Mouse (Mus musculus): ENCODE data around the gene Olfr382.
"Not testable (repeated sequence)": the region's sequence is repeated elsewhere in the genome, so short reads cannot be mapped to it uniquely, and the experiment has no call there.

The Olfr382 gene

DNA sequence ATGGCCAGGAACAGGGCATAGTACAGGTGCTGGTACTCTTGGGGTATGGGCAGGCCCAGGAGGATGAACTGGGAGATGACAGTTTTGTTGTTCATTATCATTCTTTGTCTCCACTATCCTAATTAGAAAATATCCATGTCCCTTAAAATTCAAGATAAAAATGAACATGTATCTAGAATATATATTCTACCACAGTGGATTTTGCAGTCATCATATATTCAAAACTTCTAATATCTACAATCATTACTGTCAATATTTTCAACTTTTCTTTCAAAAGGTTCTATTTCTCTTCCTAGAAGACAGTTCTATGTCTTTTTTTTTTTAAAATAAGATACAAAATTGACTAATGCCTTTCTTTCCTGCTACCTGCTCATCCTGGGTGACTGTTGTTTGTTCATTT, at the start of gene Olfr382:
Gene Olfr382 (minus strand): TSS at position 101 of the 400 bp plus-strand sequence.
- DNase-seq: no peak

DNA sequence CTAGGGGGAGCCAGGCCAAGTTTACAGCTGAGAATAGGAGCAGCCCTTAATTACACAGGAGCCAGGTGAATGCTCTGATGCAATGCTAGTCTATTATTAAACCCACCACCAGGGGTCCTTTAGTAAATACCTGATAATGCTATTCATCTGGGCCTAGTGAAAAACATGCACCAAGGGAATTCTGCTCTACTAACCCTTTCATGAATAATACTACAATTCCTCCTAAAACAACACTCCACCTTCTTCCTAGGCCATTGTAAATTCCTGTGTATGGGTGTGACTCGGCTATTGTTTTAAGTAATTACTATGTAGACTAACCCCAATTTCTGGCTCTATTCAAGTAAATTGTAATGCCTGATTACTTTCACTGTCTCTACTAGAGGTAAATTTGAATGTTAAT, 12.0 kb upstream of the Olfr382 start:
- not testable (repeated sequence) for DNase-seq

DNA sequence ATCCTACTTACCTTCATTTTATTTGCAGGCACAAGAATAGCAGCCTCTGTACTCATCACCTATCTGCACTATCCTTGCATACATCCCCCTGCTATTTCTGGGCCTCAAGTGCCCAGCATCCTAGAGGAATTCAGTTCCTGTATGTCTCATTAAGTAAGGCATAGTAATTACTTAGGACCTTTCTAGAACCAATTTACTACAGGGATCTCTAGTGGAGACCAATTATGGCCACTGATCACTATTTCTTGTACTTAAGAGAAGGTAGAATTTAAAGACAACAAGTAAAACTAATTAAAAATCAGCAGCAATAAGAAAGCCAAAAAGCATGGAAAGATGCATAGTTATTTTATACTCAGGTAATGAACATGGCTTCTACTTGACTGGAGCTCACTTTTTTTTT, 25.5 kb downstream of the Olfr382 start, which contains the start of gene Olfr381:
Gene Olfr381 (minus strand): TSS at position 101 of the 400 bp plus-strand sequence.
- no peak for DNase-seq
